Mouse (Mus musculus) limb, embryonic 15.5 days (tissue): ENCODE measurements around the gene Gm4141. TPM values are rescaled to one million over a fixed set of nuclear protein-coding genes. Genes with fewer than 3 reads are reported as not detected.
"Not testable (repeated sequence)": the region's sequence is repeated elsewhere in the genome, so short reads cannot be mapped to it uniquely, and the experiment has no call there.

ENCODE experiments used
- ATAC-seq: fragments of 200-750 bp; cut with Nextera tagmentation; 2 replicates; pipeline ENCODE4 v1.8.0; 2017; ENCODE audit warnings: low read depth, moderate TSS enrichment; ENCODE audit not compliant: insufficient number of reproducible peaks, low FRiP score, low TSS enrichment
- H3K27ac ChIP-seq: fragments of 300-500 bp; sonication (generic); 2 replicates; pipeline ENCODE4 v1.5.1; 2015; ENCODE audit warnings: moderate library complexity, mild to moderate bottlenecking, inconsistent platforms
- H3K27me3 ChIP-seq: fragments of 300-500 bp; sonication (generic); 2 replicates; pipeline ENCODE4 v1.6.1; 2015; ENCODE audit warnings: inconsistent platforms
- H3K36me3 ChIP-seq: fragments of 300-500 bp; sonication (generic); 2 replicates; pipeline ENCODE4 v1.6.1; 2015; ENCODE audit warnings: inconsistent platforms
- H3K4me1 ChIP-seq: fragments of 300-500 bp; sonication (generic); 2 replicates; pipeline ENCODE4 v1.6.1; 2015; ENCODE audit warnings: inconsistent platforms
- H3K4me2 ChIP-seq: fragments of 300-500 bp; sonication (generic); 2 replicates; pipeline ENCODE4 v1.6.1; 2015; ENCODE audit warnings: mild to moderate bottlenecking, inconsistent platforms
- H3K4me3 ChIP-seq: fragments of 300-500 bp; sonication (generic); 2 replicates; pipeline ENCODE4 v1.5.1; 2015; ENCODE audit warnings: mild to moderate bottlenecking, inconsistent platforms
- H3K9ac ChIP-seq: fragments of 300-500 bp; sonication (generic); 2 replicates; pipeline ENCODE4 v1.6.1; 2015; ENCODE audit warnings: inconsistent platforms
- H3K9me3 ChIP-seq: fragments of 300-500 bp; sonication (generic); 2 replicates; pipeline ENCODE4 v1.6.1; 2016; ENCODE audit warnings: inconsistent platforms
- WGBS: fragments of 180-500 bp; shearing (Covaris S2); methylation state at CpG from one replicate; pipeline ENCODE4 v1.1.7; 2015; 5-methylcytosine and 5-hydroxymethylcytosine counted together
- polyA plus RNA-seq: library from polyadenylated mRNA; unstranded; fragments of >200 nt; fragmentation: Nextera tagmentation; extraction: Ambion mirVana; gene quantifications from 2 replicates; pipeline ENCODE4 v1.2.1, GENCODE M21; 2015

Gm4141 gene
- not detected in 2 replicates for polyA plus RNA-seq

DNA sequence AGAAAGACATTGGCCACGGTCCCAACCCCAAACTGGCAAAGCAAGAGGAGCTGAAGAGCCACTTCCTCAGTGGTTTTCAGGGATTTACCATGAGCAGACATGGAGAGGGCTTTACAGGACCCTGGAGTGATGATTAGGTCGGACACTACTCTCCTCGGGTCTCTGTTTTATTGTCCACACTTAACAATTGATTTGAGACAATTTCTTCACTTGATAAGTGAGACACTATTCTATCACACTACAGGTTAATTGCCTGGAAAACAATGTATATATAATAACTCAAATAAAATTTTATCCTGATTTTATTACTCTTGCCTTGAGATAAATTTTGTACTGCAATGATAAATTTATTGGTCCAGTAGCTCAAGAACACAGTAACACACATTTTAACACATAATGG is at the start of gene Gm4141:
Gene Gm4141, minus strand, starts transcription at position 101 of the 400 bp plus-strand sequence.
- H3K4me1 ChIP-seq, H3K27ac ChIP-seq, H3K9me3 ChIP-seq, H3K4me3 ChIP-seq, H3K4me2 ChIP-seq, H3K9ac ChIP-seq, H3K27me3 ChIP-seq, ATAC-seq, H3K36me3 ChIP-seq: not testable (repeated sequence)
- WGBS, result no CpG with 5 or more reads among the region's 3 CpGs

DNA sequence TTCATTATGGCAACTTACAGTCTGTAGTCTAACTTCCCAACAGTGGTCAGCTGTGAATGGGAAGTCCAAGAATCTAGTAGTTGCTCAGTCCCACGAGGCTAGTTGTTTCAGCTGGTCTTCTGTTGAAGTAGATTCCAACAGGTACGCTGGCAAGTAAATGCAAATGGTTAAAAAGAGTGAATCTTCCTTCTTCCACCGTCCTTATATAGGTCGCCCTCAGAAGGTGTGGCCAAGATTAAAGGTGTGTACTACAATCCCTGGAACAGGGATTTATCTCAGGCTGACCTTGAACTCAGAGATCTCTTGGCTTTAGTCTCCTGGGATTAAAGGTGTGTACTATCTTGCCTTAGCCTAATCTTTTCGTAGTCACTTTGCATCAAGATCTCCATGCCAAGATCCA is 22.9 kb upstream of the Gm4141 start, which contains the start of gene Gm4513:
Gene Gm4513, minus strand, starts transcription at position 101 of the 400 bp plus-strand sequence.
- not testable (repeated sequence) for ATAC-seq, H3K36me3 ChIP-seq, H3K9me3 ChIP-seq, H3K4me3 ChIP-seq, H3K4me2 ChIP-seq, H3K27me3 ChIP-seq, H3K9ac ChIP-seq, H3K27ac ChIP-seq, H3K4me1 ChIP-seq
- 77% methylated on average over 3 of the region's 5 CpGs for WGBS

DNA sequence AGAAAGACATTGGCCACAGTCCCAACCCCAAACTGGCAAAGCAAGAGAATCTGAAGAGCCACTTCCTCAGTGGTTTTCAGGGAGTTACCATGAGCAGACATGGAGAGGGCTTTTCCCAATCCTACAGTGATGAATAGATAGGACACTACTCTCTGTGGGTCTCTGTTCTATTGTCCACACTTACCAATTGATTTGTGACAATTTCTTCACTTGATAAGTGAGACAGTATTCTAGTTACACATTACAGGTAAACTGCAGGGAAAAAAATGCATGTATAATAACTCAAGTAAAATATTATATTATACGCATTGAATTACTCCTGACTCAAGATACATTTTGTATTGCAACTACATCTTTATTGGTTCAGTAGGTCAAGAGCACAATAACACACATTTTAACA is 30.4 kb downstream of the Gm4141 start, which contains the start of gene Gm5726:
Gene Gm5726, minus strand, starts transcription at position 101 of the 400 bp plus-strand sequence.
- WGBS, result no CpG with 5 or more reads among the region's 1 CpGs
- not testable (repeated sequence) for ATAC-seq, H3K36me3 ChIP-seq

DNA sequence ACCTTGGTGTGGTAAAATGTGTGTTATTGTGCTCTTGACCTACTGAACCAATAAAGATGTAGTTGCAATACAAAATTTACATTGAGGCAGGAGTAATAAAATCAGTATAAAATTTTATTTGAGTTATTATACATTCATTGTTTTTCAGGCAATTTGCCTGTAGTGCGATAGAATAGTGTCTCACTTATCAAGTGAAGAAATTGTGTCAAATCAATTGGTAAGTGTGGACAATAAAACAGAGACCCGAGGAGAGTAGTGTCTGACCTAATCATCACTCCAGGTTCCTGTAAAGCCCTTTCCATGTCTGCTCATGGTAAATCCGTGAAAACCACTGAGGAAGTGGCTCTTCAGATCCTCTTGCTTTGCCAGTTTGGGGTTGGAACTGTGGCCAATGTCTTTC is 42.5 kb downstream of the Gm4141 start, which contains the start of gene Vmn1r104:
Gene Vmn1r104, plus strand, starts transcription at position 301 of the 400 bp plus-strand sequence.
- not testable (repeated sequence) for H3K9me3 ChIP-seq, H3K9ac ChIP-seq, H3K4me1 ChIP-seq, H3K36me3 ChIP-seq, H3K27ac ChIP-seq, H3K27me3 ChIP-seq, H3K4me3 ChIP-seq, H3K4me2 ChIP-seq, ATAC-seq
- no CpG with 5 or more reads among the region's 3 CpGs for WGBS

More for the DNA sequence above, 30.4 kb downstream of the Gm4141 start, which contains the start of gene Gm5726:
- not testable (repeated sequence) for H3K27ac ChIP-seq, H3K9ac ChIP-seq, H3K4me3 ChIP-seq, H3K27me3 ChIP-seq, H3K4me2 ChIP-seq, H3K9me3 ChIP-seq, H3K4me1 ChIP-seq

Other genes with a start within 250 kb of the Gm4141 start
- gene Gm4133, start 242.2 kb downstream of the Gm4141 start, polyA plus RNA-seq, result not detected in 2 replicates
- gene Gm5728, start 200.8 kb downstream of the Gm4141 start, polyA plus RNA-seq, result not detected in 2 replicates
- gene Vmn1r100, start 158.3 kb downstream of the Gm4141 start, polyA plus RNA-seq, result not detected in 2 replicates
- gene Vmn1r101, start 133.6 kb downstream of the Gm4141 start, polyA plus RNA-seq, result not detected in 2 replicates
- not detected in 2 replicates for gene Gm10670, start 101.3 kb downstream of the Gm4141 start, polyA plus RNA-seq
- not detected in 2 replicates for gene Vmn1r103, start 65.7 kb downstream of the Gm4141 start, polyA plus RNA-seq
- not detected in 2 replicates for gene Vmn1r104, start 42.4 kb downstream of the Gm4141 start, polyA plus RNA-seq
- not detected in 2 replicates for gene Gm5726, start 30.5 kb downstream of the Gm4141 start, polyA plus RNA-seq
- gene Gm4513, start 22.8 kb upstream of the Gm4141 start, polyA plus RNA-seq, result not detected in 2 replicates
- gene Vmn1r107, start 92.7 kb upstream of the Gm4141 start, polyA plus RNA-seq, result not detected in 2 replicates
- not detected in 2 replicates for gene Vmn1r111, start 127.0 kb upstream of the Gm4141 start, polyA plus RNA-seq
- gene Gm10668, start 154.4 kb upstream of the Gm4141 start, polyA plus RNA-seq, result not detected in 2 replicates
- gene Vmn1r112, start 194.9 kb upstream of the Gm4141 start, polyA plus RNA-seq, result not detected in 2 replicates
- not detected in 2 replicates for gene Vmn1r113, start 211.0 kb upstream of the Gm4141 start, polyA plus RNA-seq
- gene Vmn1r114, start 235.9 kb upstream of the Gm4141 start, polyA plus RNA-seq, result not detected in 2 replicates